Mouse (Mus musculus) C2C12 (cell line): ENCODE data around the gene Rhebl1. TPM values are rescaled to one million over a fixed set of nuclear protein-coding genes. Genes with fewer than 3 reads are reported as not detected.

Experiments
- H3K27me3 ChIP-seq: one replicate; pipeline ENCODE4 v1.6.1; 2011; ENCODE audit not compliant: control insufficient read depth, insufficient read depth, insufficient read length
- H3K36me3 ChIP-seq: one replicate; pipeline ENCODE4 v1.6.1; 2011; ENCODE audit not compliant: control insufficient read depth, insufficient read depth
- H3K4me3 ChIP-seq: one replicate; pipeline ENCODE4 v1.5.1; 2011; ENCODE audit warnings: mild to moderate bottlenecking, control low read depth; ENCODE audit not compliant: poor library complexity, insufficient read depth, severe bottlenecking
- H3K79me2 ChIP-seq: one replicate; pipeline ENCODE4 v1.6.1; 2011; ENCODE audit not compliant: control insufficient read depth, insufficient read depth
- H3K79me3 ChIP-seq: one replicate; pipeline ENCODE4 v1.6.1; 2011; ENCODE audit warnings: low read depth, control low read depth
- H3ac ChIP-seq: one replicate; pipeline ENCODE3; 2011; ENCODE audit warnings: low read depth; ENCODE audit not compliant: control insufficient read depth, insufficient read length
- CEBPB ChIP-seq: IDR thresholded peaks from one replicate; pipeline ENCODE4 v1.6.1; 2011; ENCODE audit warnings: low read depth, mild to moderate bottlenecking, control low read depth, moderate library complexity
- CTCF ChIP-seq: IDR thresholded peaks from one replicate; pipeline ENCODE4 v1.5.1; 2011; ENCODE audit not compliant: control insufficient read depth, insufficient read depth, insufficient read length
- FOSL1 ChIP-seq: IDR thresholded peaks from one replicate; pipeline ENCODE4 v1.8.0; 2011; ENCODE audit warnings: mild to moderate bottlenecking, low read length; ENCODE audit not compliant: poor library complexity, insufficient read depth, severe bottlenecking
- MAX ChIP-seq: IDR thresholded peaks from one replicate; pipeline ENCODE4 v1.6.1; 2011; ENCODE audit warnings: mild to moderate bottlenecking, control low read depth
- MYOD1 ChIP-seq: IDR thresholded peaks from one replicate; pipeline ENCODE4 v1.6.1; 2011; ENCODE audit warnings: low read depth; ENCODE audit not compliant: control insufficient read depth, insufficient read length
- MYOG ChIP-seq: IDR thresholded peaks from one replicate; pipeline ENCODE4 v1.6.1; 2011; ENCODE audit not compliant: control insufficient read depth, insufficient read length; ENCODE audit errors: extremely low read depth
- USF1 ChIP-seq: IDR thresholded peaks from one replicate; pipeline ENCODE4 v1.6.1; 2011; ENCODE audit warnings: low read depth, mild to moderate bottlenecking, control low read depth, moderate library complexity
- polyA plus RNA-seq: library from polyadenylated mRNA; unstranded; fragments of >200 nt; fragmentation: generic; extraction: Trizol; gene quantifications from one replicate; pipeline ENCODE4 v1.2.1, GENCODE M21; 2012; ENCODE audit warnings: missing spikeins

The Rhebl1 gene
- polyA plus RNA-seq, 1 experiment, result 9.7 TPM

DNA sequence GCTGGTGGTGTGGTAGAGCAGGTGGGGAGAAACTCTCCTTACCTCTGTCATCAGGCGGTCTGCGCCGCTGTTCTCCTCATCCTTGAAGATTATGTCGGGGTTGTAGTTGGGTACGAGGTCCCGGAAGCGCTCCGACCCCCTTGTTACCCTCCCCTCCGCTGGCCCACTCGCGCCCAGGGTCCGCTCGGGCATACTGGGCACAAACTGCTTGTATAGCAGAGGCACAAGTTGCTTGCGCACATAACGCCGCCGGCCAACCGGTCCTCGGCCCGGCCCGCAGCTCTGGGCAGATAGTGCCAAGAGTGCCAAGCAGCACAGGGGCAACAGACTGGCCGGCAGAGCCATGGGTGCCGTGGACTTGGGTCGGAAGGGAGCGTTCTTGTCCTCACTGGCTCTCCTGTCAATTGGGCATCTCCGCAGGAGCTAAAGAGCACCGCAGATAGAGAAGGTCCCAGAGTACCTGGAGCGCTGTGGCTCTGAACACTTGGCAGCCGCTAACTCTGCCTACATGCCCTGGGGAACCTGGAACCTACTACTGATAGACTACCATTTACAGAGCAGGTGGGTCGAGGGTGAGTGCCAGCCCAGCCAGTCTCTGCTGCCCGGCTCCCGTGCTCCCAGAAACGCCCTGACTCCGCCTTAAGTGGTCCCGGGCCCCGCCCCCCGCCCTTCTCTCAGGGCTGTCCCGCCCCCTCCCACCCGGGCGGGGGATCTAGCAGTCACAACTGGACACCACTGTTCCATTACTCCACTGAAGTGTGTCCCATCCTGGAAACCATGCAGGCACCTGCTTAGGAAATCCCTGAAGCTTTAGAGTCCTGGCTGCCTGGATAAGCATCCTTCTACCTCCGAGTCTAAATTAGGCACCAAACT, 3.8 kb upstream of the Rhebl1 start, which contains the start of gene Dhh:
TSS of gene Dhh (minus strand) at position 613 of the 873 bp plus-strand sequence.
- no peak within 1 kb of the TSS for H3K4me3 ChIP-seq
- no peak within 1 kb of the TSS for H3ac ChIP-seq
- TF ChIP-seq MYOD1 (no peak), FOSL1 (no peak), CTCF (no peak), USF1 (no peak), CEBPB (no peak), MAX (no peak), MYOG (no peak)
- peaks cover 15% of the 10 kb centered on the region for H3K27me3 ChIP-seq
- no peaks in the 10 kb centered on the region for H3K36me3 ChIP-seq
- no peaks in the 10 kb centered on the region for H3K79me3 ChIP-seq
- H3K79me2 ChIP-seq, result no peaks in the 10 kb centered on the region

DNA sequence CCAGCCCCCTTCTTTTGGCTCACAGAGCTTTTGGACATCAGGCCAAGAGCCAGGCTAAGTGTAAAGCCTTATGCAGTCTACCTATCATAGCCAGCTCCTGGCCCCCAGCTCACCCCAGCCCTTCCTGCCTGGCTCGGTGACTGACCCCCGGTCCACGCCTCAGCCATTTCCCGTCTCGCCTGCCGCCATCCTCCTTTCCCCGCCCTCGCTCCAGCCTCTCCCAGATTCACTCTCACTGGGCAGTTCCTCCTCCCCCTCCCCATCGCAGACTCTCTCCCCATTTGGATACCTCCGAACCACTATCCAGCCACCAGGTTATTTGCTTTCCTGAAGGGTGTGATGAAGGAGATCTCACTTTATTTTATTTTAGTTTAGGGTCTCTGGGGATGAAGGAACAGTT, 3.2 kb upstream of the Rhebl1 start:
- Histone ChIP-seq H3K27me3 (peaks cover 15% of the 10 kb centered on the region), H3K36me3 (no peaks in the 10 kb centered on the region), H3K79me2 (no peaks in the 10 kb centered on the region), H3ac (no peak overlapping the region), H3K4me3 (no peak overlapping the region), H3K79me3 (no peaks in the 10 kb centered on the region)
- TF ChIP-seq CEBPB, result no peak
- no peak for TF ChIP-seq MYOD1
- no peak for TF ChIP-seq CTCF
- no peak for TF ChIP-seq USF1
- no peak for TF ChIP-seq MYOG
- TF ChIP-seq MAX, result no peak
- TF ChIP-seq FOSL1, result no peak

DNA sequence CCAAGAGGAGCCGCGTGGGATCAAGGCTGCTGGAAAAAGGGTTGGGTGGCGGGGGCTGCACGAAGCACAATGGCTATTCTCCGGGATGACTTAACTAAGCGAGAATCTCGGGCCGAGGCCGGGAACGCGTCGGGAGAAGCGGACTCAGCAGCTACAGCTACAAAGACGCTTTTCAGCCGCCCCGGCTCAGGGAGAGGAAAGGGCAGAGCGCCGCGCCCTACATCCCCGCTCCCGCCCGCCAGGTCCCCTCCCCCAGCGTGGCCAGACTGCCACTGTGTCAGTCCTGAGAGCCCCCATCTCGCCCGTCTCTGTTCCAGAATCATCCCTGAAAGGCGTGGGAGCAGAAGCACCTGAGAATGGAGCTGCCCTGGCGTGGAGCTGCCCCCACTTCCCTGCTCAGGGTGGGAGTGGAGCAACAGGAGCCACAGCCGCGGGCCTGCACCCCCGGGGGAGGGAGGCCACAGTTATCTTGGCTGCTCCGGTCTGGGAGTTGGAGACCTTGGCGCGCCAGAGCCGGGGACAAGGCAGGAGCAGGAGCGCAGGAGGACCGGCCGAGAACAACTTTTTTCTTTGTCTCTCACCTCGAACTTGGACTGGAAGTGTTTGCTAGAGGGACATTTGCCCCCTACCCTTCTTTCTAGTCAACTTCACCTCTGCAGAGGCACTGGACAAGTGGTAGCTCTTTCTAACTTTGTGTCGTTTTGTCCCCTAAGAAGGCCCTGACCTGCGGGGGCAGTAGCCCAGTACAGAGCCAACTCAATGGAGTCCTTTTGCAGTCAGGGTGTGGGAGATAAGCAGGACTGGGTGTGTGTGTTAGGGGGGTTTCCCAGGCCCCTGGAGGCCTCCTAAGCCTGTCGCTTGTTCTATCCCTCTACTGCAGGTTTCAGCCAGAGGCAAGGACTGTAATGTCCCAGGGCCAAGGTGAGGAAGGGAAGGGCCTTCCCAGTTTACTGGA, 1.6 kb upstream of the Rhebl1 start:
- H3K79me3 ChIP-seq, result no peaks in the 10 kb centered on the region
- peaks cover 15% of the 10 kb centered on the region for H3K27me3 ChIP-seq
- no peak for TF ChIP-seq FOSL1
- no peak for TF ChIP-seq MYOG
- TF ChIP-seq MAX, result no peak
- no peak for TF ChIP-seq CTCF
- TF ChIP-seq MYOD1, result no peak
- TF ChIP-seq USF1, result no peak
- TF ChIP-seq CEBPB, result no peak
- H3ac ChIP-seq, result no peak overlapping the region
- H3K79me2 ChIP-seq, result no peaks in the 10 kb centered on the region
- H3K4me3 ChIP-seq, result no peak overlapping the region
- no peaks in the 10 kb centered on the region for H3K36me3 ChIP-seq

DNA sequence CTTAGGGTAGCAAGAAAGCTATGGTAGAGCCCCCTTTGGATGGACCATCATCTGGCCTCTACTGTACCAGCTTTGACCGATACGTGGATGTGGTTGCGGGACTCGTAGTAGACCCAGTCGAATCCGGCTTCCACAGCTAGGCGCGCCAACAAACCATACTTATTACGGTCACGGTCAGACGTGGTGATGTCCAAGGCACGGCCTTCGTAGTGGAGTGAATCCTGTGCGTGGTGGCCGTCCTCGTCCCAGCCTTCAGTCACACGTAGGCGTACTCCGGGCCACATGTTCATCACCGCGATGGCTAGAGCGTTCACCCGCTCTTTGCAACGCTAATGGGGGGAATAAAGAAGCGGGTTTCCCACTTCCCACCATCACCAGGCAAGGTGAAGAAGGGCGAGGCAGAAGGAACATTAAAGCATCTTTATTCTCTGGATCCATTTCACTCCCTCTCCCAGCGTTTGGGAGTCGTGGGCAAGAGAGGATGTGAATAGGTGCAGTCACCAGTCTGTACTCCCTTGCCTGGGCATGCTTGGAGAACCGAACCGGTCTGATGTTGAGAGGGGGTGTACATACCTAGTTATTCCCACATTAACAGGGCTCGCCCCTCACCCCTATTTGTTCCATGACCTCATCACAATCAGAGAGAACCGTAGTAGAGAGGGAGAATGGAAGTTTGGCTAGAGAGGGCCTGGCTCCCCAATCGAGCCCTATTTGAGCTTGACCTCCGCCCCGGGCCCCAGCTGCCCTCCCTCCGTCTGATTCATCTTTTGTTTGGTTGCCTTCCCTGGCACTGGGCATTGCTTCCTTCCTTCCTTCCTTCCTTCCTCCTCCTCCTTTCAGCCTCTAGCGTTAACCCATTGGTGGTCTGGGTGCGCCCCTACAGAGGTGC, 650 bp upstream of the Rhebl1 start:
- TF ChIP-seq FOSL1 (no peak), CEBPB (no peak), USF1 (no peak), CTCF (no peak), MYOG (no peak), MYOD1 (no peak), MAX (no peak)
- Histone ChIP-seq H3K79me3 (no peaks in the 10 kb centered on the region), H3K27me3 (peaks cover 15% of the 10 kb centered on the region), H3K36me3 (no peaks in the 10 kb centered on the region), H3K4me3 (no peak overlapping the region), H3K79me2 (no peaks in the 10 kb centered on the region), H3ac (no peak overlapping the region)

DNA sequence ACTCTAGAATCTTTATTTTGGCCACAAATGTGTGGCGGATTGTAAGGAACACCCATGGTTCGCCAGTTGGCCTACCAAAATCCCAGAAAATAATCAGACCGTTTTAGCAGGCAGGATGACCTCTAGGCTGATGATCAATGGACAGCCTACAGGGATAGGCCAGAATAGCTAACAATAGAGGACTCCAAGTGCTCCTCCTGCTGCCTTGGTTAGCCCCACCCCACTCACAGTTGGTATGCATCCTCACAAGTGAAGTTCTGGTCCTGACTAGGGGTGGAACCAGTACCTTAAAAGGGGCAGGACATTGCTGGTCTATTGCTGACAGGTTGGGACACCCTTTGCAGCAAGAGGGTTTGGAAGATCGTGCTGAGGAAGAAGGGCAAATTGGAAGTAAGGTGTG, 1.3 kb downstream of the Rhebl1 start:
- H3K27me3 ChIP-seq, result peaks cover 12% of the 10 kb centered on the region
- H3K79me3 ChIP-seq, result no peaks in the 10 kb centered on the region
- H3K36me3 ChIP-seq, result no peaks in the 10 kb centered on the region
- no peak overlapping the region for H3K4me3 ChIP-seq
- TF ChIP-seq CEBPB (no peak), MAX (no peak), USF1 (no peak), FOSL1 (no peak), MYOG (no peak)
- no peaks in the 10 kb centered on the region for H3K79me2 ChIP-seq
- no peak overlapping the region for H3ac ChIP-seq
